Mouse (Mus musculus) liver, postnatal 0 days (tissue): ENCODE results near the gene Rest. TPM values are rescaled to one million over a fixed set of nuclear protein-coding genes. Genes with fewer than 3 reads are reported as not detected.
"Not testable (repeated sequence)": the region's sequence is repeated elsewhere in the genome, so short reads cannot be mapped to it uniquely, and the experiment has no call there.

Experiments
- ATAC-seq: fragments of 200-750 bp; cut with Nextera tagmentation; 2 replicates; pipeline ENCODE4 v1.8.0; 2017; ENCODE audit warnings: mild to moderate bottlenecking, moderate library complexity
- DNase-seq: peaks from one replicate; pipeline ENCODE4 v3.0.0-alpha.2; 2016
- H3K27ac ChIP-seq: fragments of 300-500 bp; sonication (generic); 2 replicates; pipeline ENCODE4 v1.5.1; 2014; ENCODE audit warnings: antibody characterized with exemption, moderate library complexity, mild to moderate bottlenecking, low read depth
- H3K27me3 ChIP-seq: fragments of 300-500 bp; sonication (generic); 2 replicates; pipeline ENCODE4 v1.6.1; 2014; ENCODE audit warnings: low read length, control low read depth, mixed read lengths; ENCODE audit not compliant: insufficient read depth
- H3K36me3 ChIP-seq: fragments of 300-500 bp; sonication (generic); replicated peaks from 2 replicates; pipeline ENCODE4 v1.6.1; 2014; ENCODE audit warnings: mild to moderate bottlenecking, control low read depth, low read length, moderate library complexity, mixed read lengths; ENCODE audit not compliant: insufficient read depth
- H3K4me1 ChIP-seq: fragments of 300-500 bp; sonication (generic); 2 replicates; pipeline ENCODE4 v1.6.1; 2014; ENCODE audit warnings: antibody characterized with exemption, mild to moderate bottlenecking, control low read depth; ENCODE audit not compliant: insufficient read depth
- H3K4me2 ChIP-seq: fragments of 300-500 bp; sonication (generic); 2 replicates; pipeline ENCODE4 v1.6.1; 2014; ENCODE audit warnings: low read depth, mild to moderate bottlenecking, low read length, moderate library complexity, mixed read lengths
- H3K4me3 ChIP-seq: fragments of 300-500 bp; sonication (generic); 2 replicates; pipeline ENCODE4 v1.5.1; 2014; ENCODE audit warnings: low read depth, low read length
- H3K9ac ChIP-seq: fragments of 300-500 bp; sonication (generic); replicated peaks from 2 replicates; pipeline ENCODE4 v1.6.1; 2014; ENCODE audit warnings: mild to moderate bottlenecking, moderate library complexity
- H3K9me3 ChIP-seq: fragments of 300-500 bp; sonication (generic); 2 replicates; pipeline ENCODE4 v1.6.1; 2016; ENCODE audit warnings: mild to moderate bottlenecking, control low read depth, low read length, mixed read lengths
- CTCF ChIP-seq: sonication (generic); IDR thresholded peaks from 2 replicates; pipeline ENCODE4 v1.5.1; 2016; ENCODE audit warnings: antibody characterized with exemption, low read depth
- EP300 ChIP-seq: IDR thresholded peaks from 2 replicates; pipeline ENCODE4 v1.6.1; 2016; ENCODE audit warnings: antibody characterized with exemption, low read depth, mild to moderate bottlenecking
- WGBS: fragments of 180-500 bp; shearing (Covaris S2); extraction: QIAGEN DNeasy Blood & Tissue Kit; methylation state at CpG from one replicate; pipeline ENCODE4 v1.1.7; 2014; ENCODE audit not compliant: insufficient replicate concordance; 5-methylcytosine and 5-hydroxymethylcytosine counted together
- polyA plus RNA-seq: library from polyadenylated mRNA; unstranded; fragments of >200 nt; fragmentation: Nextera tagmentation; extraction: Ambion mirVana; gene quantifications from 2 replicates; pipeline ENCODE4 v1.2.1, GENCODE M21; 2015

The Rest gene
- 6.4 and 6.9 TPM in 2 replicates for polyA plus RNA-seq

DNA sequence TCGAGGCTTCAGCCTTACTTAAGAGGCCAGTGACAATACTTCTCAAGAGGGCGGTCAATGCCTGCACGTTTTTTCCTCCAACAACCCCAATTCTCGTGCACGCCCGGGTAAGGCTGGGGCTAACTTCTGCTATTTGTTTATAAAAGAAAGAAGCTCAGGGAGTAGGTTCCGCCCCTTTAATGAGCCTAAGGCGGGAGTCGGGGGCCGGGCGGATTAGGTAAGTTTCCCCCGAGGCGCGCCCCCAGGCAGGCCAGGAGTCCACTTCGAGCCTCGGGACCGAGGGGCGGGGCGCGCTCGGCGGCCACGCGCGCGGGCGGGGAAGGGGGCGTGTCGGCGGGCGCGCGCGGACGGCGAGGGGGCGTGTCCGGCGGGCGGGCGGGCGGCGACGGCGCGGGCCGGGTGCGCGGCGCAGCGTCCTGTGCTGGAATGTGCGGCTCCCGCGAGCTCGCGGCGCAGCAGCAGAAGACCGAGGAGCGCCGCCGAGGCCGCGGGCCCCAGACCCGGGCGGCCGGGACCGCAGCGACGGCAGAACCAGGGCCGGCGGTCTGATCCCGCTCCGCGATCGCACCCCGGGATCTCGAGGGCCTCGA is at the start of gene Rest:
Gene Rest, plus strand, starts transcription at position 411 of the 590 bp plus-strand sequence.
- WGBS, result under 1% methylated on average over 52 of the region's 78 CpGs
- H3K4me1 ChIP-seq, result peaks cover 9% of the 10 kb centered on the region; the same call in 1 of the 2 replicates
- peak within 1 kb of the TSS; percentile 93 for H3K4me2 ChIP-seq
- H3K27ac ChIP-seq, result peak within 1 kb of the TSS; percentile 96
- H3K9ac ChIP-seq, result peak within 1 kb of the TSS; percentile 95
- ATAC-seq (peak; percentile 85), DNase-seq (peak; percentile 89)
- peak within 1 kb of the TSS; percentile 97 for H3K4me3 ChIP-seq
- H3K9me3 ChIP-seq, result no peaks in the 10 kb centered on the region
- peaks cover 14% of the 10 kb centered on the region for H3K36me3 ChIP-seq
- H3K27me3 ChIP-seq, result no peaks in the 10 kb centered on the region
- TF ChIP-seq EP300 (no peak), CTCF (no peak)

GRCm38 (mm10) chr5:77217211-77217610 is 48.1 kb upstream of the Rest start:
- Histone ChIP-seq H3K9ac (no peak overlapping the region), H3K4me3 (peak overlapping the region; percentile 30; the same call in 1 of the 2 replicates), H3K4me1 (no peaks in the 10 kb centered on the region), H3K4me2 (peak overlapping the region; percentile 38; the same call in 1 of the 2 replicates), H3K27ac (no peak overlapping the region), H3K27me3 (no peaks in the 10 kb centered on the region), H3K36me3 (no peaks in the 10 kb centered on the region), H3K9me3 (no peaks in the 10 kb centered on the region)
- peak; percentile 44; the same call in 1 of the 2 replicates for ATAC-seq
- WGBS, result 13% methylated on average over 9 of the region's 9 CpGs
- no peak for TF ChIP-seq EP300
- peak; percentile 90 for TF ChIP-seq CTCF
- DNase-seq, result peak; percentile 84

GRCm38 (mm10) chr5:77217724-77218123 is 47.6 kb upstream of the Rest start:
- Histone ChIP-seq H3K4me3 (peak overlapping the region; percentile 30; the same call in 1 of the 2 replicates), H3K9ac (no peak overlapping the region), H3K27ac (no peak overlapping the region), H3K9me3 (no peaks in the 10 kb centered on the region), H3K36me3 (no peaks in the 10 kb centered on the region), H3K4me1 (no peaks in the 10 kb centered on the region), H3K4me2 (peak overlapping the region; percentile 38; the same call in 1 of the 2 replicates), H3K27me3 (no peaks in the 10 kb centered on the region)
- ATAC-seq (no peak), DNase-seq (no peak)
- WGBS, result 16% methylated on average over 2 of the region's 2 CpGs
- no peak for TF ChIP-seq CTCF
- no peak for TF ChIP-seq EP300

DNA sequence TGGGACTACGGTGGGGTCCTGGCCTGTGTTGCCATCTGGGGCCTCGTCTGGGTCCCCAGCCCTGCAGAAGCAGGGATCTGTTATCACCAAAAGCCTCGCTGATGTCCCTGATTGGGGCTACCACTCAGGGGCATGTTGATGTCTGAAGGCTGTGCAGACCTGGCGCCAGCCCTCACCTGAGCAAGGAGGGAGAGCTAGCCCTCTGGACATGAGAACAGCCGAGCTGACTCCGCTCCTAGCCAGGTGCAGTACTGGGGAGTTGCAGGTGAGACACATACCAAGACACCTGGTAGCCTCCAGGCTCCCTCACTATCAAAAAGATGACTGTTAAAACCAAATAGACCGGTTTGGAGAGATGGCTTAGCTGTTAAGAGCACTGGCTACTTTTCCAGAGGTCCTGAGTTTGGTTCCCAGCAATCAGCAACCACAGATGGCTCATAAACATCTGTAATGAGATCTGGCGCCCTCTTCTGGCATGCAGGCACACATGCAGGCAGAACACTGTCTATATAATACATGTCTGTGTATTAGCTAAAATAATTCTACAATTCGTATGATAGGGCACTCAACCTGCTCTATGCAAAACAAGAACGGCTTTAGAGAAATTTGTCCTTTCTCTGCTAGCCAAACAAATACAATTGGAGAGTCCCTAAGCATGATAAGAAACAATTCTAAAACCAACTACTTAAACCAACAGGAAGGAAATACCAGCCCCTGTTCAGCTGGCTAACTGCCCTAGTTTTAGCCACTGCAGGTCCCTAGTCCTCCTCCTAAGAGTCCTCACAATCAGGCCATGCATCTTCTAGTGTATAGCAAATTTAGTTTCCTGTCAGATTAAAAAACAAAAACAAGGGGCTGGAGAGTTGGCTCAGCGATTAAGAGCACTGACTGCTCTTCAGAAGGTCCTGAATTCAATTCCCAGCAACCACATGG is 42.0 kb upstream of the Rest start:
- Histone ChIP-seq H3K4me2 (no peak overlapping the region), H3K4me3 (no peak overlapping the region), H3K9me3 (no peaks in the 10 kb centered on the region), H3K27ac (no peak overlapping the region), H3K27me3 (no peaks in the 10 kb centered on the region), H3K36me3 (no peaks in the 10 kb centered on the region), H3K9ac (no peak overlapping the region), H3K4me1 (no peaks in the 10 kb centered on the region)
- WGBS, result 65% methylated on average over 11 of the region's 11 CpGs
- peak; percentile 66 for TF ChIP-seq CTCF
- TF ChIP-seq EP300, result no peak
- DNase-seq (peak; percentile 31), ATAC-seq (no peak)

DNA sequence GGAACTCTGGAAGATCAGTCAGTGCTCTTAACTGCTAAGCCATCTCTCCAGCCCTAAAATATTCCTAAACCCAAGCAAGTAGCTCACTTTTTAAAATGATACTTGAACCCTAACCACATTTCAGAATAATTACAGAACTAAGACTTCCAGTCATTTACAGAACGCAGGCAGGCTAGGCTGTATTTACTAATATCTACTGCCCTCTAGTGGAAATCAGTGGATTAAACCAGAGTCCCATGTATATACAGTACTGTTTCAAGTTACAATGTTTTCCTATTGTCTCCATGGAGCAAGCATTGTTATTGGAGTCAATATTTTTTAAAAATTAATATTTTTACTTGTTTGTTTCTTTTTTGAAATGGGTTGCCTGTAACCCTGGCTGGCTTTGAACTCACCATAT is 36.3 kb upstream of the Rest start:
- Histone ChIP-seq H3K27ac (no peak overlapping the region), H3K4me3 (no peak overlapping the region), H3K4me1 (no peaks in the 10 kb centered on the region), H3K27me3 (no peaks in the 10 kb centered on the region), H3K4me2 (no peak overlapping the region), H3K9me3 (no peaks in the 10 kb centered on the region), H3K36me3 (no peaks in the 10 kb centered on the region), H3K9ac (no peak overlapping the region)
- no peak for ATAC-seq
- no peak for DNase-seq
- TF ChIP-seq EP300, result no peak
- peak; percentile 66 for TF ChIP-seq CTCF
- WGBS, result 20% methylated on average over 1 of the region's 1 CpGs

DNA sequence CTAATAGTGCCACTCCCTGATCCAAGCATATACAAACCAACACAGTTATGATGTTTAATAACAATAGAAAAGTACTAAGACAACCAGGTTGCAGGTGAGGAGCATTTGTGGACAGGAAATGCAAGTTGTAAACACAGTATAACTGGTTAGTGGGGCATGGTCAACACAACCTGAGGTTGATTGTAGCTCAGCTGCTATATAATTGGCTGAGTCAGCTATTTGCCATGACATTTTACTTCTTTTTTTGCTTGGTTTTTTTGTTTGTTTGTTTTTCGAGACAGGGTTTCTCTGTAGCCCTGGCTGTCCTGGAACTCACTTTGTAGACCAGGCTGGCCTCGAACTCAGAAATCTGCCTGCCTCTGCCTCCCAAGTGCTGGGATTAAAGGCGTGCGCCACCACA is 33.4 kb upstream of the Rest start:
- ATAC-seq, H3K27me3 ChIP-seq, H3K9ac ChIP-seq, DNase-seq, H3K4me2 ChIP-seq, H3K9me3 ChIP-seq, H3K27ac ChIP-seq, H3K4me1 ChIP-seq, H3K36me3 ChIP-seq, H3K4me3 ChIP-seq: not testable (repeated sequence)
- 81% methylated on average over 4 of the region's 4 CpGs for WGBS
